Mouse (Mus musculus): ENCODE measurements at regions not wholly inside any gene's neighbourhood (a gene's known extent, or its start where the extent isn't known, plus 50 kb on each side); places are given as distances from the start of the nearest gene placed in this dataset.

DNA sequence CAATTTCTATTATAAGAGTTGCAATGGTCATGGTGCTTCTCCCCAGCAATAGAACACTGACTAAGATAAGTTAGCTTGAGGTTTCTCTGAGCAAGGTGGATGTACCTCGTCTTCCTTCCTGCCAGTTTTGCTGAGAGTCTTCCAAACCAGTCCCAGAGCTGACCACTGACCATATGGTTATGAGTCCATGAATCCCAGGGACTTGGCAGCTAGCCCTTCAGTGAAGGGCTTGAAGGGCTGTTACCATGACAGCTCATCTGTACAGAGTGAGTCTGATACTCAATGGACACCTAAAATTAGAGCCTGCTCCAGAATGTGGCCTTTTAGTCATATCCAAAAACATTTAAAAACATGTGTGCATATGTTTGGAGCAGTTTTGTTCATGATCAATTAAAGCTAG is 297.5 kb upstream of the Thsd7b start:
- no peak for DNase-seq (ENCODE audit: low spot score)

DNA sequence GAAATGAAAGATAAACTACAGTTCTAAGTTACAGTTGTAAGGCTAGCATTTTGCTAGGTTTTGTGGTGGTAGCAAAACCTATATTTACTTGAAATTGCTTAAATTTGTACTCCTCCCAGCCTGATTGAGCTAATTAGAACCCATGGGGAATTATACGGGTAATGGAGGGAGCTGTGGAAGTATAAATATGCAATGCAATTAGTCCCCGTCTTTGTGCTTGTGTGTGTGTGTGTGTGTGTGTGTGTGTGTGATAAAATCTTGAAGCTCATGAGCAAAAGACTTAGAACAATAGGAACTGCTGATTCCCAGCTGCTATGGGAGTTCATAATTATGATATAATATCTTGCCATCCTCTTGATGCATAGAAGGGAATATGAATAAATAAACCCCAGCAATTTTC is 321.7 kb upstream of the Thsd7b start:
- DNase-seq (ENCODE audit: low spot score), result no peak

DNA sequence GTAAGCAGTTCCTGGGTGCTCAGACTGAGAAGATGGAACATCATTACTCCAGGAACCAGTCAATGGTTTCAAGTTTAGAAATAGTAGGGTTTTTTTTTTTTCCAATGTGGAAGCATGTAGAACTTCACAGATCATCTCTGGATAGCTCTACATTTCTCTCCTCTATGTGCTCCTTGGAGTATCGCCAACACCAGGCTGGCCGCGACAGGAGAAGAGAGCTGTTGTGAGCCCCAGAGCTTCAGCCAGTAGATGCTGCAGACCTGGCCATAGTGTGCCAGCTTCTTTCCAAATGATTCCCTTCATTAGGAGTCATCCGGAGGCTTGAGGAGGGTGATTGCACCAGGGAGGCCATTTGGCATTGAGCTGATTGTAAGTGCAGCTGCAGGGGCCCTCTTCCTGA is 322.6 kb upstream of the Thsd7b start:
- no peak for DNase-seq (ENCODE audit: low spot score)

DNA sequence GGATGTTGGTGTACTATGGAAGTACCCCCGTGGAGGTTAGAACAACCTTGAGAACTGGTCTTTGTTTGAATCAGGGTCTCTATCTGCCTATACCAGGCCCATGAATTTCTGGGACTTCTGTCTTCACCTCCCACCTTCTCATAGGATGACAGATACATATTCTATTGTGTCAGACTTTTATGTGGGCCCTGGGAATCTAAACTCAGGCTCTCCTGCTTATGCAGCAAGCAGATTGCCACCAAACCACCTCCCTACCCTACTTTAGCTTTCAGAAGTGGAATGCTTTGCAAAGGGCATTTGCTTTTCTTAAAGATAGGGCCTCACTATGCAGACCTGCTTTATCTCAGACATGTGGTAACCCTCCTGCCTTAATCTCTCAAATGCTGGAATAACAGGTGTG is 322.7 kb upstream of the Cxcr4 start:
- DNase-seq (ENCODE audit: low spot score), result no peak

DNA sequence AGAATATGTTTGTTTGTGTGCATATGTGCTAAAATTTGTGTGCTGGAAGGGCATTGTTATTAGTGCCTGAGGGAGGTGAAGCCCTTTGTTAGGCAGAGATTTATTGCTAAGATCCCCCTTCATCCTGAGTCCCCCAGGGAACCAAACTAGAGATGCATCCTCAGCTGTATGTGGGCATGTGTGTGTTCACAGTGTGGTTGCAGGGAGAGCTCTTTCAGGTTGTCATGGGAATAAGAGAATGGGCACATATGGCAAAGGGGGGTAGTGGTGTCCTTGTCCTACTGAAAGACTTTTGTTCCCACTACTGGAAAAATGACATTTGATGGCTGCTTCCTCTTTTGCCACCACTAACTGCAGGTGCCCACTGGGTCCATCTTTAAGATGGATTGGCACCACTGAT is 320.4 kb upstream of the Cxcr4 start:
- no peak for DNase-seq (ENCODE audit: low spot score)

DNA sequence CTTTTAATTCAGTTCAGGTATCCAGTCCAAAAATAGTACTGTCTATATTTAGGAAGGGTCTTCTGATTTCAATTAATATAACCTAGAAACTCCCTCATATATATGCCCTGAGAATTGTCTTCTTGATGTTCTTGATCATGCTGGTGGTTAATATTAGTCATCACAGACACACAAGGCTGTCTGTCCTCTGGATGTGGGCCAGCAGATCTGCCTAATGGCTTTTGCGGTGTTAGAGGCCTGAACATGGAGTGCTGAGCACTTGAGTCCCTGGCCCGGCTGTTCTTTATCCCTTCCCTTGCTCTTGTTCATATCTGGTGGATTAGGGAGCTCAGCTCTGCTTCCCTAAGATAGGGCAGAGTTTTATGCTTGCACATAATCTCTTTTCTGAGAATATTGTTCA is 315.5 kb upstream of the Cxcr4 start:
- no peak for DNase-seq (ENCODE audit: low spot score)

DNA sequence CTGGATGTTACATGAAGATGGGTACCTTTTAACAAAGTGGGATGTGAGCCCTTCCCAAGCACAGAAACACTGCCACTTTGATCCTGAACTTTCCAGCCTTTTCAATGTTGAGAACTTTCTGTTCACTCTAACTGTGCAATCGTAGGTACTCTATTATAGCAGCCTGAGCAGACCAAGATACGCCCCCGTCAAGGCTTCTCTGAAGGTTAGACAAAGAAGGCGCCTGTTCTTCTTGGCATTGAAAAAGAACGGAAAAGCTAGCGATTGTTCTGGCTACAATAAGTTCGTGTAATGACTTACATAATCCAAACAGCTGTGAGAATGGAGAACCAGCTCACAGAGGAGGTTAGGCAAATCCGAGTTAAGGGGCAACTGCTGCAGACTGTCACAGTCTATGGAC is 305.9 kb upstream of the Cxcr4 start:
- no peak for DNase-seq (ENCODE audit: low spot score)

DNA sequence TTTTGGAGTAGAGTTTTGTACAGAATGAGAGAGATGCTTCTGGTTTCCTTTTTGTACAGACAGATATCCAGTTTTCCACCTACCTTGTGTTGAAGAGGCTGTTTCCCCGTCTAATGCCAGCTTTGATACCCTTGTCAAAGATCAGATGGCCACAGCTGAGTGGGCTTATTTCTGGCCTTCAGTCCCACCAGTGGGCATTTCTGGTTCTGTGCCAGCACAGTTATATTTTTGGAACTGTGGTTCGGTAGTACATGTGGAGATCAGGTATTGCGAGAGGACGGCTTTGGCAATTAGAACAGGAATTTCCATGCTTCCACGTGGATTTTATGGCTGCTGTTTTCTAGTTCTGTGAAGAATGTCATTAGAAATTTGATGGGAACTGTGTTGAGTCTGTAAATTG is 302.5 kb upstream of the Cxcr4 start:
- no peak for DNase-seq (ENCODE audit: low spot score)

DNA sequence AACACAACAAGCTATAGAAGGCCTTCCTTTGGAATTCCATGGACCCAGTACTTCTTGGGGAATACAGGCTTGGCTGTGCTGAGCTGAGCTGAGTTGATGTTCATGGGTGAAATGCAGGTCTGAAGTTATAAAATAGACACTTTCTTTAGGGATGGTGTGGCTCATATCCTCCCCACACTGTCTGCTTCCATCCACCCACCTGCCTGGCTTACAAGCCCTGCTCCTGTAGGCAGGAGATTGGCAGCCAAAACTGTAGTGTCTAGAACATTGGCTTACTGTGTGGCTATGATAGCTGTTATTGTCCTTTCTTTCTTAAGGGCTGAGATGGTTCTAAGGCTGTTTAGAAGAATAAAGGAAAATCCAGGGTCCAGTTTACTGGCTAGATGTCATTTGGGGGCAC is 286.2 kb upstream of the Cxcr4 start:
- DNase-seq (ENCODE audit: low spot score), result no peak

DNA sequence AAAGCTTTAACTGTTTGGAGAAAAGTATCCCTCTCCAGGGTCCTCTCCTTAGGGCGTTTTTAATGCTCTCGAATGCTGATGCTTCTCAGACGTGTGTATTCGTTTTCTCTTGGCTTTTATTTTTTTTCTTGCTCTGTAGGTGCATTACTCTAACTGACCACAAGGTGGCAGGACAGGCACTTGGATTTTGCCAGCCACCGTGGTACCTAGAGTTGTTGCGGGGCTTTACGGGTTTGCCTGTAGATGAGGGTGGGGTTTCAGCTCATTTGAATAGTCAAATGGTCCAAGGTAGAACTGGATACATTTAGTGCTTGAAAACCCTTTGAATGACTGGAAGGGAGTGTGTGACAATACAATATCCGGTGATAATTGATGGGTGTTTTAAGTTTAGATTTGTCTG is 283.2 kb upstream of the Cxcr4 start:
- peak; percentile 80 for DNase-seq (ENCODE audit: low spot score)

DNA sequence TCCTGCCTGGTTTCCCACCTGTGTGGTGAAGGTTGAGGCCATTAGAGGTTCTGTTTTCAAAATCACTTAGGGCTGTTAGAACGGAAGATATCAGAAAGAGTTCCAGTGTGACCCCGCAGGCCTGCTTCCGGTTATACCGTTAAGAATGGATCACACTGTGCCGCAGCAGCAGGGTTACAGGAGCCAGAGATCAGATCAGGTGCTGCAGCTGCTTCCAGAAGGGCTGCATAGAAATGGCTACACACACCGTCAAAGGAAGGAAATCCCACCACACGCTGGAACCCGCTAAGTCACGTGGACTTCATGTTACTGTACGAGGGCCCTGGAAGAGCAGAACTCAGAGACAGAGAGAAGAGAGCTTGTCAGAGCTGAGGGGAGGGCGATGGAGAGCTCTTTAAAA is 282.1 kb upstream of the Cxcr4 start:
- no peak for DNase-seq (ENCODE audit: low spot score)

DNA sequence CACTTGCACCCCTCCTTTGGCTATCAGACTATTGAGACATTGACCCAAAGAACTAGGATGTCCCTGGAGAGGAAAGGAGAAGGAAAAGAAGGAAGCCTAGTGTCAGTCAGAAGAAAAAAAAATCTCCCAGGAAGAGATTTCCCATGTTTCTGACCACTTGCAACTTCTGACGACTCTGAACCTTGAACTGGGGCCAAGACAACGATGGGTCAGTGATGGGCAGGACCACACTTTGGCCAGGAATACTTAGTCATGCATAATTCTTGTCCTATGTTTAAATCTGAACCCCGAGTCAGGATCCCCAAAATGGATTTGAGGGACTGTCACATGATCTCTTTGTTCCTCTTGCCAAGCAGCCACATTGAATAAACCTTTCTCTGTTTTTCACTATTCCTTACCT is 276.7 kb upstream of the Cxcr4 start:
- no peak for DNase-seq (ENCODE audit: low spot score)

DNA sequence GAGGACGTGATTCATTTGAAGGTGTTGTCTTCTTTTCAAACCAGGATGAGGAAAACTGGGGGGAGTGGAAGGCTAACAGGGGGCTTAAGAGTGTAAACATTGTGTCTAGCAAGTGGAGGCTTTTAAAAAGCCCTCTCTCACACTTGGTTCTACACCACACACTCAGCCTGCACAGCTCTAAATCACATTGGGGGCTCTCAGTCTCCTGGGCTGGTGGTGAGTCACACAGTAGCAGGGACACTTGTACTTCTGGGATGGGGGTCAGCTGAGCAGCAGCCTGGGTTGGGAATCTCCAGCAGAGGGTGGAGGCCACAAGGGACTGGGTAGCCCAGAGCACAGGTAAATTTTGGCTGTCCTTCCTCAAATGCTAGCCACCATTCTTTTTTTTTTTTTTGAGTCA is 268.4 kb upstream of the Cxcr4 start:
- DNase-seq (ENCODE audit: low spot score), result no peak

DNA sequence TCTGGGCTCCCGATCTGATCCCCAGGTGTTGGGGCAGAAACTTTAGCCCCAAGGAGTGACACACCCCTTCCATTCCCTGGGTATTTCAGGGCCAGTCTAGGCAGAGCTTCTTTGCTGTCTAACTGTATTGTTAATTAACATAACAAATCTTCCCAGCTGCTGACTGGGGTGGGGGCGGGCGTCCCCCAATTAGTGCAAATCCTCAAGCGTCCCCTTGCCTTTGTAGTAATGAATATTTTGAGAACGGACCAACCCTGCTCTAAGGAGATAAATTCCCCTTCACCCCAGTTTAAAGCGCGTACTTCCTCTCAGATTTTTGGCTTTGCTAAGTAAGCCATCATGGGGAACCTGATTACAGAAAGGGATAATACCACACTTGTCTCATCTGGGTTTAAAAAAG is 268.0 kb upstream of the Cxcr4 start:
- DNase-seq (ENCODE audit: low spot score), result peak; percentile 54

DNA sequence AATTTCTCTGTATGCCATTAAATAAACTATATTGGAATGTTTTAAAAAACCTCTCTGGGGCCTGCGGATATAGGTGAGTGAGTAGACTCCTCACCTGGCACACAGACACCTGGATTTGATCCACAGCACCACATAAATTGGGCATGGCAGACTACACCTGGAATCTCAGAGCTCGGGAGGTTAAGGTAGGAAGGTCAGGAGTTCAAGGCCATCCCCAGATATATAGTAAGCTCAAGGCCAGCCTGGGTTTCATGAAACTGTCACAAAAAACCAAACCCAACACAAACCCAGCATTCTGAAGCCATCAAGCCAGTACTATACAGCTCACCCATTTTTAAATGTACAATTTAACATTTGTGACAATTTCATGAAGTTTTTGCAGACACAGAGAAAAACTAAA is 266.6 kb upstream of the Cxcr4 start:
- DNase-seq (ENCODE audit: low spot score), result no peak

DNA sequence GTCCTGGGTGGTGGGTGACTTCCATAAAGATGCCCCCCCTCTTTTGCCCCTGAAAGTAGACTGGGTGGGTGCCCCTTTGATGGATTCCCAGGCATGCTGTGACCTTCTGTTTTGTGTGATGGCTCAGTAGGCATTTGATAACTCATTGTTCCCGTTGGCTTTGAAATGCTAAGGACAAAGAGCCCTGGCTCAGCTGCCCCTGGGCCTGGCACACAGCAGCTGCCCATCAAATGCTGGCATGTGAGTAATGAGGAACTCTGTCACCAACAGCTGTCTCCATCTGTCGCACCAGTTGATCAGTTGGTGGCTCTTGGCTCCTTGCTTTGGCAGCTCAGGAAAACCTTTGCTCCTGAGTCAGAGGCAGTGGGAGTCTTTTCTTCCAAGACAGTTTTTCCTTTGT is 264.8 kb upstream of the Cxcr4 start:
- DNase-seq (ENCODE audit: low spot score), result peak; percentile 32

DNA sequence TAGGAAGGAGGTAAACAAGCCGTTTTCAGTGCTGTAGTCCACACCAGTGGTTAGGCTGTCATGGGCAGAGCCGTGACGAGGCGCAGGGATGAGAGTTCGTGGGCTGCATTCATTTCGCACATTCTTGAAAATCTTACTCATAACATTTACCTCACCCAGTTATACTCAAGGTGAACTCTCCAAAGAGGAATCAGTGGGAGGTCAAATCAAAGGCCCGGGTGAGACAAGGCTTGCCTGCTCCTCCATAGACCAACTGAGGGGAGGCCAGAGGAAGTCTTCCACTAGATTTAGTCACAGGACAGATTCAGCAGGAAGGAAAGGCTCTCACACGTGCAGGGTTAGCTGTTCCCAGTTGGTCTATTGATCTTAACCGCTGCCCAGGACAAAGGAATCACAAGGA is 262.6 kb upstream of the Cxcr4 start:
- DNase-seq (ENCODE audit: low spot score), result no peak

DNA sequence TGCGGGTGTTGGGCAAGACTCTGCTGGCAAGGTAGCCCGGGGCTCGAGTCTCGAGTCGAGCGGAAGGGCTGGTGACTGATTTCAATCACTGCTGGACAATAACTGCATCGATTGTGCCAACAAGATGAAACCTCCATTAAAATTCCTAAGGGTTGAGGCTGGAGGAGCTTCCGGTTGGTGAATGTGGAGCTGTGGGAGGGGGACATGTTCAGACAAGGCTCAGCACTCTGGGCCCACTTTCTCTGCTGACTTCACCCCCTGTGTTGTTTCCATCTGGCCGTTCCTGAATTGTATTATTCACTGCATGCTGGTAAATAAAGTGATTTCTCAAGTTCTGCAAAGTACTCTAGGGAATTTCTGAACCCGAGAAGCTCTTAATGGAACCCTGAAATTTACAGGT is 261.2 kb upstream of the Cxcr4 start:
- no peak for DNase-seq (ENCODE audit: low spot score)

DNA sequence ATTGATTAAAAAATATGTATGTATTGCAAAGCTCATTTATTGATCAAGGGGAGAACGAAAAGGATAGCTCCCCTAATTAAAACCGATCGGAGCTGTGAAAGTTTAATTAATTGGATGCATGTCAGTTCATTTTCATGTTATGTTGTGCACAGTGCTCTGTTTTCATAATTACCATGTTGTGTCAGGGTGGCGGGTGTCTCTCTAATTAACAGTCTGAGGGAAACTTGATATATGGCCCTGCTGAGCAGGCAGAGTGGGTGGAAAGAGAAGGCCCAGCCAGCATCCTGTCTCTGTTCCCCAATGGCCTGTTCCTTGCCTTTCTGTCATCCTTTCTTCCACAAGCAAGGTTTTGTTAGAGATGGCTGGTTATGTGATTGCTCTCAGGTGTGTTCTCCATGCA is 245.3 kb upstream of the Cxcr4 start:
- DNase-seq (ENCODE audit: low spot score), result peak; percentile 37

DNA sequence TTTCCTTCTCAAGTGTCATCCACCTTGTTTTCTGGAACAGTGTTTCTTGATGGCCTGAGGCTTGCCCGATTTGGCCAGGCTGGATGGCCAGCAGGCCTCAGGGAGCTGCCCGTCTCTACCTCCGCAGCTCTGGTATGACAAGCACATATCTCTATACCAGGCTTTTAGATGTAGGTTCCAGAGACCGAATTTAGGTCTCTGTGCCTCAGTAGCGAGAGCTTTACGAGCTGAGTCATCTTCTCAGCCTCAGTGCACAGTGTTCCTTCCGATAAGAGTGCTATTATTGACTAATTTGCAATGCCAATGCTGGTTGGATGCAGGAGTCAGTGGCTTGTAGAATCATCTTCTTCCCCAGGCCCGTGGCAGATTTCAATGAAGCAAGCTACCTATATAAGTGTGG is 243.4 kb upstream of the Cxcr4 start:
- DNase-seq (ENCODE audit: low spot score), result no peak

DNA sequence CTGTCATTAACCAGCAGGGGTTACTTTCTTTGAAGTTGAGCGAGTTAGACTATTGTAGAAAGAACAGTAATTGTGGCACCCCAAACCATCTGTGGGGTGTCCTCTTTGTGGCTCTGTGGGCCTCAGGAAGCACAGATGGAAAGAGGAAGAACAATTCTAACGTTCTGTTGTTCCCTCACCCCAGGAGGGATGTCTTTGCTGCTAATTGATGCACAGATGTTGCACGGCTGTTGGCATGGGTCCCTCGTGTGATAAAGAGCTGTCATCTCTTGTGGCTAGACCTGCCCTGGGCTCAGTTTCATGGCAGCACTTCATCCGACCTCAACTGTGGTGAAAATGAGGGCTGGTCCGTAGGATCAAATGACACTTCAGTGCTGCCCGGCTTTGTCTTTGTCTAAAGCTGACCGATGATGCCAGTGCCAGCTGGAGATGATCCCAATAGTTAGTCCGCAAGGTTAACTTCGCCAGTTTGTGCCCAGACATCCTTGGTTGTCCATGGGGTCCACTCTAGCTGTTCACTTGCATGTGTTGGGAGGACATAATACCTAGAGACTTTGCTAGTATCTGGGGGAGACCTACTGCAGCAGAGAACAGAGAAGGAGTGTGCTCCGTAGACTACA is 241.1 kb upstream of the Cxcr4 start:
- peak; percentile 60 for DNase-seq (ENCODE audit: low spot score)

DNA sequence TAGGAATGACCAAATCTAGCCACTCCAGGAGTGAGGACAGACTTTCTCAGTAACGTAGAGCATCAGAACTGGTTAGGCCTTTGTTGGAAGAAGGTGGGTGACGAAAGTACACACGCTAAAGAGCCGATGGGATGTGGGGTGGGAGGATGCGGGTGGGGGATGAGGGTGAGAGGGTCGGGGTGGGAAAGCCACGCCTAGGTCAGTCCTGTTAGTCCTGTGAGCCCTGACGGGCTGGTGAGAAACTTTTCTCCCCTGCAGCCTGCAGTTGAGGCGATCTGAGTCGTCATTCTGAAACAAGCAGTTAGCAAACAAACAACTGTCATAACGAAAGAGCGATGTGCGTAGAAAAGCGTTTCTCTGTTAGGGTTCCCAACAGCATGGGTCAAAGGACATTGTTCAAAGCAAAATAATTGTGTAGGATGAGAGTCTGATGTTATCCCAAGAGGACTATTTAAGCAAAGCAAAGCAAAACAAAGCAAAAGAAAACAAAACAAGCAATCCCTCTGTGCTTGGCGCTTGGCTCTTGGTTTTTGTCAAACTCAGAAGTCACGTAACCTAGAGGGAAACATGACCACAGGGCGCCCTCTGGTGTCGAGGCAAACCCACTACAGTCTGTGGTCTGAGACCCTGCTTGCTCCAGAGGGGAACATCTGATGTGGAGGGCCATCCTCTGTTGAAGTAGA is 240.2 kb upstream of the Cxcr4 start:
- peak; percentile 90 for DNase-seq (ENCODE audit: low spot score)

DNA sequence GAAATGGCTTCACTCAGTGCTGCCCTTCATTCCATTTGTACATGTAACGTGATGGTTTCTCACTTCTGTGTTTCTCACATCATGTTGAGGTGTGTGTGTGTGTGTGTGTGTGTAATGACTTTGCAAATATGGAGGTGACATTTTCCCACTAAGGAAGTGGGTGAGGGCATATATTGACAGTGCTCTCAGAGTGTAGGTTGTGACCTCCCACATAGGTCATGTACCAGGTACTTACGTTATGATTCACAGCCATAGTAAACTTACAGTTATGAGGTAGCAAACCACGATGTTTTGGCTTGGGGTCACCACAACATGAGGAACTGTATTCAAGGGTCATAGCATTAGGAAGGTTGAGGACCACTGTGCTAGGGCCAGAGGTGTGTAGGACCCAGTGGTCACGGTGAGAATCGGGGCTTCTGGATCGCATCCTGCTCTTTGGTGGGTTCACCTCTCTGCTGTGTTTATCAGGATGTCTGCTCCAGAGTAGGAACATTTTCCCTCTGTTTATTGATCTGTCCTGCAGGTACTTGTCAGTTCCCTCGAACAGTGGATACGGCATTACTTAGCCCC is 238.7 kb upstream of the Cxcr4 start:
- no peak for DNase-seq (ENCODE audit: low spot score)

DNA sequence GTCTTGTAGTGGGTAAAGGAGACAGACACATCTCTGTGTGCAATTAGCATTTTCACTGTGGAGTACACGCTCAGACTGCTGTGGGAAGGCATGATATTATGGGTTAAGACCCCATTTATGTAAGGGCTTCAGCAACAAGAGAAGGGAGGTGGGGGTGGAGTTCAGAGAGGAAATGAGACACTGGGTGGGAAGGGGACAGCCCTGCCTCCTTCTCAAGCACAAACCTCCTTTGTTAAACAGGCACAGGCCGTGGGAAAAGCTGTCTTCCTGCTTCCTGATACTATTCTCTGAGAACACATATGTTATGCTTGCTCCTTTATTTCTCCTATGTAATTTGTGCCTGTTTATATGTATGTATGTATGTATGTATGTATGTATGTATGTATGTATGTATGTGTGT is 237.4 kb upstream of the Cxcr4 start:
- DNase-seq (ENCODE audit: low spot score), result peak; percentile 43

Measured in retina, embryonic 14.5 days (tissue).